ENCODE assay signal across 8 mouse cellular contexts in the genomic region with DNA sequence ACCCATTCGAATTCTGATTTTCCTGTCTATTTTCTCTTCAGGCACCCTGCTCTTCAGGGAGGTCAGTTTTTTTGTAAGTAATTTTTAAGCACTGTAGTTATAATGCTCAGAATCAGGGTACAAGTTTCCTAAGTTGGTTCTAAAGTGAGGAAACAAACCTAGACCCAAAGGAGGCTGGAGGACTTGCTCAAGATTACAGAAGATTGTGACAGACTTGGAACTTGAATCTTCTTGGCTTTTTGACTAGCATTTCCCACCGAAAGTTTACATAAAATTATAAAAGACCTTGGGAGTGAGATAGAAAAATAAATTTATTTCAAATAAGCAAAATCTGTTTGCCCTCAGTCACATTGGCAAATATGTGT. TPM values are rescaled to one million over a fixed set of nuclear protein-coding genes. Genes with fewer than 3 reads are reported as not detected.
DNase-seq lines count a peak whose midpoint lies in the region; ATAC-seq and TF ChIP-seq lines count a peak whose summit lies in the region.

No protein-coding gene starts in this region.

- peak overlapping the region; percentile 90 for H3K4me3 ChIP-seq in spleen, adult 2 months (ENCODE audit: extremely low read depth, insufficient read depth, insufficient read length)
- peak overlapping the region; percentile 81 for H3K4me3 ChIP-seq in forebrain, embryonic 14.5 days (ENCODE audit: low read depth, low read length)
- peak overlapping the region; percentile 88 for H3K4me3 ChIP-seq in liver, postnatal 0 days (ENCODE audit: low read depth, low read length)
- peak overlapping the region; percentile 80 for H3K4me3 ChIP-seq in stomach, postnatal 0 days (ENCODE audit: low read depth, low read length)

- TF ChIP-seq CTCF in spleen, adult 2 months (IDR thresholded peaks at IDR 0.05; ENCODE audit: extremely low read depth, insufficient read depth, insufficient read length, insufficient replicate concordance), result no peak
- no peak for TF ChIP-seq CTCF in liver, postnatal 0 days (IDR thresholded peaks at IDR 0.05; ENCODE audit: low read depth)
- no peak for TF ChIP-seq CTCF in stomach, postnatal 0 days (IDR thresholded peaks at IDR 0.05; ENCODE audit: low read depth)

- no peaks in the 10 kb centered on the region for H3K27me3 ChIP-seq in spleen, adult 2 months (ENCODE audit: control insufficient read depth, insufficient read depth, low read length)
- no peaks in the 10 kb centered on the region for H3K27me3 ChIP-seq in forebrain, embryonic 14.5 days (replicated peaks; ENCODE audit: control insufficient read depth, insufficient read depth, low read length)
- H3K27me3 ChIP-seq in liver, postnatal 0 days (ENCODE audit: insufficient read depth, low read length), result no peaks in the 10 kb centered on the region
- no peaks in the 10 kb centered on the region for H3K27me3 ChIP-seq in stomach, postnatal 0 days (ENCODE audit: control insufficient read depth, insufficient read depth, low read length)

- no peak for TF ChIP-seq EP300 in liver, postnatal 0 days (IDR thresholded peaks at IDR 0.05; ENCODE audit: low read depth)
- TF ChIP-seq EP300 in stomach, postnatal 0 days (optimal IDR thresholded peaks at IDR 0.05), result no peak

- peaks cover 1% of the 10 kb centered on the region for H3K36me3 ChIP-seq in spleen, adult 2 months (ENCODE audit: control insufficient read depth, insufficient read depth, low read length)
- H3K36me3 ChIP-seq in forebrain, embryonic 14.5 days (ENCODE audit: control insufficient read depth, insufficient read depth, low read length), result no peaks in the 10 kb centered on the region
- peaks cover 7% of the 10 kb centered on the region; the same call in 1 of the 2 replicates for H3K36me3 ChIP-seq in liver, postnatal 0 days (replicated peaks; ENCODE audit: insufficient read depth, low read length)
- no peaks in the 10 kb centered on the region for H3K36me3 ChIP-seq in stomach, postnatal 0 days (ENCODE audit: control insufficient read depth, insufficient read depth, low read length)

- no peak for ATAC-seq in forebrain, embryonic 14.5 days
- no peak for ATAC-seq in liver, postnatal 0 days
- no peak for ATAC-seq in stomach, postnatal 0 days (ENCODE audit: low FRiP score, low TSS enrichment)

- 25% methylated on average over 2 of the region's 2 CpGs for WGBS in spleen, adult 2 months
- 36% methylated on average over 2 of the region's 2 CpGs for WGBS in forebrain, embryonic 14.5 days
- WGBS in liver, postnatal 0 days (ENCODE audit: insufficient replicate concordance), result 14% methylated on average over 2 of the region's 2 CpGs
- 14% methylated on average over 2 of the region's 2 CpGs for WGBS in stomach, postnatal 0 days

- TF ChIP-seq POLR2A in spleen, adult 2 months (IDR thresholded peaks at IDR 0.05; ENCODE audit: low read depth, low read length), result no peak

- H3K4me2 ChIP-seq in forebrain, embryonic 14.5 days (ENCODE audit: low read length), result peak overlapping the region; percentile 71
- H3K4me2 ChIP-seq in liver, postnatal 0 days (ENCODE audit: low read depth, low read length), result peak overlapping the region; percentile 84
- H3K4me2 ChIP-seq in stomach, postnatal 0 days (replicated peaks; ENCODE audit: low read depth), result peak overlapping the region; percentile 73

- no peaks in the 10 kb centered on the region for H3K9me3 ChIP-seq in forebrain, embryonic 14.5 days (replicated peaks; ENCODE audit: control insufficient read depth, low read length)
- no peaks in the 10 kb centered on the region for H3K9me3 ChIP-seq in liver, postnatal 0 days (ENCODE audit: low read length)
- H3K9me3 ChIP-seq in stomach, postnatal 0 days (ENCODE audit: control insufficient read depth, low read length), result no peaks in the 10 kb centered on the region

- 0 out of 2 replicates have a peak overlapping the region, but pooled peaks have one; percentile 86 for H3K27ac ChIP-seq in spleen, adult 2 months (ENCODE audit: insufficient read depth, low read length)
- no peak overlapping the region for H3K27ac ChIP-seq in forebrain, embryonic 14.5 days (ENCODE audit: low read depth, low read length)
- H3K27ac ChIP-seq in liver, postnatal 0 days (ENCODE audit: low read depth), result peak overlapping the region; percentile 86
- H3K27ac ChIP-seq in stomach, postnatal 0 days (replicated peaks), result no peak overlapping the region

- no peak for DNase-seq in spleen, adult 2 months (ENCODE audit: low read depth in 1 of 2, low spot score in 2 of 2)
- DNase-seq in spleen, postnatal 10 days (ENCODE audit: low spot score in 2 of 2), result no peak
- DNase-seq in forebrain, embryonic 14.5 days (ENCODE audit: low spot score), result no peak
- no peak for DNase-seq in liver, postnatal 0 days
- DNase-seq in stomach, postnatal 0 days (ENCODE audit: low spot score), result no peak
- no peak for DNase-seq in thymus, postnatal 36 days
- no peak for DNase-seq in ovary, postnatal 14 days (ENCODE audit: low spot score)
- DNase-seq in layer of hippocampus, adult 11-12 months (ENCODE audit: low spot score), result no peak

- no peaks in the 10 kb centered on the region; the same call in 1 of the 2 replicates for H3K4me1 ChIP-seq in spleen, adult 2 months (ENCODE audit: control insufficient read depth, insufficient read depth, insufficient read length)
- H3K4me1 ChIP-seq in forebrain, embryonic 14.5 days (ENCODE audit: control insufficient read depth, insufficient read depth, low read length), result peaks cover 7% of the 10 kb centered on the region
- peaks cover 15% of the 10 kb centered on the region for H3K4me1 ChIP-seq in liver, postnatal 0 days (ENCODE audit: insufficient read depth)
- no peaks in the 10 kb centered on the region; the same call in 1 of the 2 replicates for H3K4me1 ChIP-seq in stomach, postnatal 0 days (replicated peaks; ENCODE audit: control insufficient read depth, insufficient read depth)

- peak overlapping the region; percentile 80 for H3K9ac ChIP-seq in forebrain, embryonic 14.5 days (ENCODE audit: low read length)
- peak overlapping the region; percentile 90 for H3K9ac ChIP-seq in liver, postnatal 0 days (replicated peaks)
- peak overlapping the region; percentile 84 for H3K9ac ChIP-seq in stomach, postnatal 0 days (ENCODE audit: low read length)

RNA-seq across cellular contexts. Expression of a gene that starts 0.9 kb away (rescaled TPM):
- polyA plus RNA-seq in spleen, adult 2 months (2012; rRNA removed), result 7.0 and 10.5 TPM in 2 replicates
- 46.3 and 47.9 TPM in 2 replicates for polyA plus RNA-seq in forebrain, embryonic 14.5 days (2014; fragmentation: Nextera tagmentation; extraction: Ambion mirVana)
- polyA plus RNA-seq in liver, postnatal 0 days (2015; fragmentation: Nextera tagmentation; extraction: Ambion mirVana), result 18.1 and 19.2 TPM in 2 replicates
- 30.8 and 31.5 TPM in 2 replicates for polyA plus RNA-seq in stomach, postnatal 0 days (2015; fragmentation: Nextera tagmentation; extraction: Ambion mirVana)

Comparison
In these comparisons a context has a peak if more than half of its experiments do, and no peak if none do; other contexts are left out.
1. H3K27ac ChIP-seq: peak in spleen, adult 2 months (single experiment) and liver, postnatal 0 days (single experiment); none in forebrain, embryonic 14.5 days (single experiment) and stomach, postnatal 0 days (single experiment).
2. Peak in every context shown above with its lines, with median percentiles within 50 percentile points of each other: H3K4me3 ChIP-seq, H3K4me2 ChIP-seq and H3K9ac ChIP-seq.